Comparison of ENCODE assay signal across 7 mouse cellular contexts in genomic region chr10:39451065-39451464, GRCm38 (mm10).
A peak's percentile ranks its signal among the peaks of the same experiment; 100 is the strongest.
DNase-seq lines count a peak whose midpoint lies in the region; ATAC-seq lines count a peak whose summit lies in the region.

No protein-coding gene starts in this region.

- no peaks in the 10 kb centered on the region for H3K27me3 ChIP-seq in embryonic facial prominence, embryonic 15.5 days
- H3K27me3 ChIP-seq in intestine, embryonic 16.5 days (replicated peaks; ENCODE audit: control insufficient read depth, insufficient read depth, low read length), result no peaks in the 10 kb centered on the region
- H3K27me3 ChIP-seq in midbrain, embryonic 15.5 days (replicated peaks), result no peaks in the 10 kb centered on the region

- 48% methylated on average over 6 of the region's 6 CpGs for WGBS in embryonic facial prominence, embryonic 15.5 days
- WGBS in intestine, embryonic 16.5 days, result 58% methylated on average over 6 of the region's 6 CpGs
- 77% methylated on average over 6 of the region's 6 CpGs for WGBS in midbrain, embryonic 15.5 days

- ATAC-seq in embryonic facial prominence, embryonic 15.5 days (ENCODE audit: insufficient number of reproducible peaks, low FRiP score, low TSS enrichment, low read depth), result 0 out of 2 replicates have a peak, but pooled peaks have one; percentile 9
- ATAC-seq in intestine, embryonic 16.5 days, result peak; percentile 47
- ATAC-seq in frontal cortex, adult (ENCODE audit: low TSS enrichment), result no peak
- ATAC-seq in midbrain, embryonic 15.5 days (replicated peaks), result no peak

- DNase-seq in lung, adult 18-20 months, result peak; percentile 46 to 58
- no peak for DNase-seq in T-cell, adult 2 months (ENCODE audit: low spot score)

- peak overlapping the region; percentile 34 for H3K4me3 ChIP-seq in brown adipose tissue, adult 24 weeks (ENCODE audit: insufficient read depth, low read depth, low read length)
- H3K4me3 ChIP-seq in embryonic facial prominence, embryonic 15.5 days (replicated peaks), result no peak overlapping the region
- H3K4me3 ChIP-seq in intestine, embryonic 16.5 days (ENCODE audit: low read length), result no peak overlapping the region
- no peak overlapping the region for H3K4me3 ChIP-seq in midbrain, embryonic 15.5 days

- H3K4me2 ChIP-seq in embryonic facial prominence, embryonic 15.5 days (replicated peaks), result no peak overlapping the region
- H3K4me2 ChIP-seq in intestine, embryonic 16.5 days (ENCODE audit: low read depth, low read length), result no peak overlapping the region
- no peak overlapping the region for H3K4me2 ChIP-seq in midbrain, embryonic 15.5 days

- H3K9me3 ChIP-seq in embryonic facial prominence, embryonic 15.5 days (replicated peaks), result no peaks in the 10 kb centered on the region
- no peaks in the 10 kb centered on the region for H3K9me3 ChIP-seq in intestine, embryonic 16.5 days (ENCODE audit: control insufficient read depth, low read length)
- H3K9me3 ChIP-seq in midbrain, embryonic 15.5 days, result no peaks in the 10 kb centered on the region

- no peaks in the 10 kb centered on the region; the same call in 1 of the 2 replicates for H3K36me3 ChIP-seq in embryonic facial prominence, embryonic 15.5 days
- no peaks in the 10 kb centered on the region for H3K36me3 ChIP-seq in intestine, embryonic 16.5 days (ENCODE audit: control insufficient read depth, insufficient read depth, low read length)
- H3K36me3 ChIP-seq in midbrain, embryonic 15.5 days (replicated peaks), result no peaks in the 10 kb centered on the region

- peaks cover 11% of the 10 kb centered on the region; the same call in 1 of the 2 replicates for H3K4me1 ChIP-seq in brown adipose tissue, adult 24 weeks (ENCODE audit: control insufficient read depth, insufficient read depth, insufficient read length, low read length)
- peaks cover 28% of the 10 kb centered on the region for H3K4me1 ChIP-seq in embryonic facial prominence, embryonic 15.5 days
- H3K4me1 ChIP-seq in intestine, embryonic 16.5 days (ENCODE audit: control insufficient read depth, insufficient read depth, low read length), result peaks cover 22% of the 10 kb centered on the region
- peaks cover 53% of the 10 kb centered on the region for H3K4me1 ChIP-seq in midbrain, embryonic 15.5 days

- peak overlapping the region; percentile 95 for H3K27ac ChIP-seq in brown adipose tissue, adult 24 weeks (replicated peaks; ENCODE audit: low read depth, low read length)
- 0 out of 2 replicates have a peak overlapping the region, but pooled peaks have one; percentile 44 for H3K27ac ChIP-seq in embryonic facial prominence, embryonic 15.5 days (replicated peaks)
- 0 out of 2 replicates have a peak overlapping the region, but pooled peaks have one; percentile 10 for H3K27ac ChIP-seq in intestine, embryonic 16.5 days (ENCODE audit: low read length)
- no peak overlapping the region for H3K27ac ChIP-seq in midbrain, embryonic 15.5 days

- no peak overlapping the region for H3K9ac ChIP-seq in embryonic facial prominence, embryonic 15.5 days
- H3K9ac ChIP-seq in intestine, embryonic 16.5 days (ENCODE audit: low read depth, low read length), result no peak overlapping the region
- no peak overlapping the region for H3K9ac ChIP-seq in midbrain, embryonic 15.5 days

Comparison
In these comparisons a context has a peak if more than half of its experiments do, and no peak if none do; other contexts are left out.
1. ATAC-seq: peak in embryonic facial prominence, embryonic 15.5 days (single experiment) and intestine, embryonic 16.5 days (single experiment); none in frontal cortex, adult (single experiment) and midbrain, embryonic 15.5 days (single experiment).